Mouse (Mus musculus) heart, embryonic 11.5 days (tissue): ENCODE results near the gene Syt13. TPM values are rescaled to one million over a fixed set of nuclear protein-coding genes. Genes with fewer than 3 reads are reported as not detected.

Experiments used
- ATAC-seq: fragments of 200-750 bp; cut with Nextera tagmentation; replicated peaks from 2 replicates; pipeline ENCODE4 v1.8.0; 2017; ENCODE audit warnings: moderate library complexity; ENCODE audit not compliant: insufficient number of reproducible peaks, low FRiP score, low TSS enrichment
- H3K27ac ChIP-seq: fragments of 300-500 bp; sonication (generic); 2 replicates; pipeline ENCODE4 v1.5.1; 2014; ENCODE audit warnings: mild to moderate bottlenecking, low read depth, low read length
- H3K27me3 ChIP-seq: fragments of 300-500 bp; sonication (generic); 2 replicates; pipeline ENCODE4 v1.6.1; 2014; ENCODE audit warnings: mild to moderate bottlenecking, low read length, mixed read lengths; ENCODE audit not compliant: control insufficient read depth, insufficient read depth
- H3K36me3 ChIP-seq: fragments of 300-500 bp; sonication (generic); 2 replicates; pipeline ENCODE4 v1.6.1; 2014; ENCODE audit warnings: mild to moderate bottlenecking, low read length, moderate library complexity, mixed read lengths; ENCODE audit not compliant: control insufficient read depth, insufficient read depth
- H3K4me1 ChIP-seq: fragments of 300-500 bp; sonication (generic); 2 replicates; pipeline ENCODE4 v1.6.1; 2014; ENCODE audit warnings: low read length; ENCODE audit not compliant: control insufficient read depth, insufficient read depth
- H3K4me2 ChIP-seq: fragments of 300-500 bp; sonication (generic); 2 replicates; pipeline ENCODE4 v1.6.1; 2014; ENCODE audit warnings: mild to moderate bottlenecking, moderate library complexity
- H3K4me3 ChIP-seq: fragments of 300-500 bp; sonication (generic); 2 replicates; pipeline ENCODE4 v1.5.1; 2014; ENCODE audit warnings: low read depth, low read length
- H3K9ac ChIP-seq: fragments of 300-500 bp; sonication (generic); 2 replicates; pipeline ENCODE4 v1.6.1; 2014; ENCODE audit warnings: mild to moderate bottlenecking, low read depth, low read length, moderate library complexity
- H3K9me3 ChIP-seq: fragments of 300-500 bp; sonication (generic); replicated peaks from 2 replicates; pipeline ENCODE4 v1.6.1; 2016; ENCODE audit warnings: low read length; ENCODE audit not compliant: control insufficient read depth
- whole genome bisulfite sequencing: fragments of 180-500 bp; shearing (Covaris S2); extraction: QIAGEN DNeasy Blood & Tissue Kit; methylation state at CpG from one replicate; pipeline ENCODE4 v1.1.7; 2014; ENCODE audit not compliant: insufficient replicate concordance; 5-methylcytosine and 5-hydroxymethylcytosine counted together
- polyA plus RNA-seq: library from polyadenylated mRNA; unstranded; fragments of >200 nt; fragmentation: Nextera tagmentation; extraction: Ambion mirVana; gene quantifications from 2 replicates; pipeline ENCODE4 v1.2.1, GENCODE M21; 2014

Gene Syt13
- polyA plus RNA-seq, 1 experiment from 2014 or later: 0.52 TPM

DNA sequence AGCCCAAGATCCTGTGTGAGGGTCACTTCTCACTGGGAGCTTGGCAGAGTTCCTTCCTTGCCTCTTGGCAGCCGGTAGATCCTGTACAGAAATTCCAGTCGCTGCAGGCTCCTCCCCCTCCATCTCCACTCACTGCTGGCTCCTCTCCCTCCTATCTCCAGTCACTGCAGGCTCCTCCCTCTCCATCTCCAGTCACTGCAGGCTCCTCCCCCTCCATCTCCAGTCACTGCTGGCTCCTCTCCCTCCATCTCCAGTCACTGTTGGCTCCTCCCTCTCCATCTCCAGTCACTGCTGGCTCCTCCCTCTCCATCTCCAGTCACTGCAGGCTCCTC is 31.0 kb upstream of the Syt13 start:
- no peak for ATAC-seq
- H3K27me3 ChIP-seq: no peaks in the 10 kb centered on the region
- H3K9me3 ChIP-seq: no peaks in the 10 kb centered on the region
- H3K27ac ChIP-seq: no peak overlapping the region
- WGBS: 0% methylated on average over 2 of the region's 2 CpGs
- H3K36me3 ChIP-seq: no peaks in the 10 kb centered on the region
- no peak overlapping the region for H3K9ac ChIP-seq
- peaks cover 2% of the 10 kb centered on the region; the same call in 1 of the 2 replicates for H3K4me1 ChIP-seq
- peak overlapping the region; percentile 45; the same call in 1 of the 2 replicates for H3K4me2 ChIP-seq
- H3K4me3 ChIP-seq: no peak overlapping the region

GRCm38 (mm10) chr2:92884976-92885375 is 29.9 kb upstream of the Syt13 start:
- ATAC-seq: no peak
- no peak overlapping the region for H3K4me3 ChIP-seq
- no peaks in the 10 kb centered on the region for H3K27me3 ChIP-seq

DNA sequence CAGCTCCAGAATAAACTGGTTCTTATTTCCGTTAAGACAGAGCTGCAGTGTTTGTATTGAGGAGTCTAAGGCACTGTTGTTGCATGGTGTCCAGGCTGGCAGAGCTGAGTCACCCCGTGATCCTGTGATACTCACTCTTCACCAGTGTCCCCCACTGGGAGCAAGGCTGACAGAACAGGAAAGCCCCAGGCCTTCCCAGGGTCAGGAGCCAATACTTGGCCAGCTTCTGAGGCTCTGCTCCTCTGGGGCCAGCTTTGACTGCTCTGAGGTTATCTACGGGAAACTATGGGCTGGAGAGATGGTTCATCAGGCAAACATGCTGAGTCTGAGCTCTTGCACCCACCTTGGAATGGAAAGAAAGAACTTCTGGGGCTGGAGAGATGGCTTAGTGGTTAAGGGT is 28.0 kb upstream of the Syt13 start:
- H3K4me2 ChIP-seq: no peak overlapping the region
- H3K27me3 ChIP-seq: no peaks in the 10 kb centered on the region
- WGBS: 62% methylated on average over 3 of the region's 3 CpGs
- no peak overlapping the region for H3K27ac ChIP-seq
- H3K9ac ChIP-seq: no peak overlapping the region
- H3K36me3 ChIP-seq: no peaks in the 10 kb centered on the region
- no peaks in the 10 kb centered on the region for H3K9me3 ChIP-seq
- ATAC-seq: no peak
- no peak overlapping the region for H3K4me3 ChIP-seq
- peaks cover 2% of the 10 kb centered on the region; the same call in 1 of the 2 replicates for H3K4me1 ChIP-seq

More at GRCm38 (mm10) chr2:92884976-92885375, 29.9 kb upstream of the Syt13 start:
- no peaks in the 10 kb centered on the region for H3K36me3 ChIP-seq
- WGBS: 80% methylated on average over 6 of the region's 6 CpGs
- no peak overlapping the region for H3K9ac ChIP-seq
- peaks cover 2% of the 10 kb centered on the region; the same call in 1 of the 2 replicates for H3K4me1 ChIP-seq
- no peak overlapping the region for H3K4me2 ChIP-seq
- no peaks in the 10 kb centered on the region for H3K9me3 ChIP-seq
- H3K27ac ChIP-seq: no peak overlapping the region

GRCm38 (mm10) chr2:92892524-92892923 is 22.4 kb upstream of the Syt13 start:
- Histone ChIP-seq H3K27ac (no peak overlapping the region), H3K9ac (no peak overlapping the region), H3K9me3 (no peaks in the 10 kb centered on the region), H3K27me3 (no peaks in the 10 kb centered on the region), H3K4me3 (no peak overlapping the region), H3K36me3 (no peaks in the 10 kb centered on the region), H3K4me1 (no peaks in the 10 kb centered on the region), H3K4me2 (no peak overlapping the region)
- WGBS: 81% methylated on average over 4 of the region's 4 CpGs
- no peak for ATAC-seq

DNA sequence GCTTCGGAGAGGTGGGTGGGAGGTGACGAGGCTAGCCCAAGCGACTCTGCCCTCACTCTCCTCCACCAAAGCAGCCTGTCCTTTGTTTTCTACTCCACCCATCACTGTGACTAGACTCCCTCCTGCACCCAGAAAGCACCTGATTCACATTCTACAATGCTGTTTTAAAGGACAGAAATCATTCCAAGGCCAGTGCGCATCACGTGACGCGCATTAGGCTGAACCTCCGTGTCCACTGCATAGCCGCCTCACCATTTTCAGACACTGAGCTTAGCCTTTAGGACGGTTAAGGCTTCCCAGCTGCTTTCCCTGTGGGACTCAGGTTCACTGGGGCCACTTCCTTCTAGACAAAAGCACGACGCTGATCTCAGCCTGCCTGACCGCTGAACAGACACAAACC is 11.2 kb upstream of the Syt13 start:
- no peak for ATAC-seq
- peaks cover 7% of the 10 kb centered on the region; the same call in 1 of the 2 replicates for H3K27me3 ChIP-seq
- no peak overlapping the region for H3K4me3 ChIP-seq
- no peaks in the 10 kb centered on the region for H3K9me3 ChIP-seq
- H3K4me2 ChIP-seq: no peak overlapping the region
- H3K9ac ChIP-seq: no peak overlapping the region
- H3K36me3 ChIP-seq: no peaks in the 10 kb centered on the region
- no peak overlapping the region for H3K27ac ChIP-seq
- no peaks in the 10 kb centered on the region for H3K4me1 ChIP-seq
- WGBS: 69% methylated on average over 13 of the region's 13 CpGs

- no peaks in the 10 kb centered on the region for H3K4me1 ChIP-seq
- 25% methylated on average over 8 of the region's 8 CpGs for WGBS
- H3K27me3 ChIP-seq: peaks cover 7% of the 10 kb centered on the region; the same call in 1 of the 2 replicates
- H3K4me3 ChIP-seq: no peak overlapping the region
- H3K27ac ChIP-seq: no peak overlapping the region
- H3K9ac ChIP-seq: no peak overlapping the region
- no peak for ATAC-seq
- no peak overlapping the region for H3K4me2 ChIP-seq
- no peaks in the 10 kb centered on the region for H3K9me3 ChIP-seq
- no peaks in the 10 kb centered on the region for H3K36me3 ChIP-seq
Observed at GRCm38 (mm10) chr2:92904307-92904859, 10.5 kb upstream of the Syt13 start.

DNA sequence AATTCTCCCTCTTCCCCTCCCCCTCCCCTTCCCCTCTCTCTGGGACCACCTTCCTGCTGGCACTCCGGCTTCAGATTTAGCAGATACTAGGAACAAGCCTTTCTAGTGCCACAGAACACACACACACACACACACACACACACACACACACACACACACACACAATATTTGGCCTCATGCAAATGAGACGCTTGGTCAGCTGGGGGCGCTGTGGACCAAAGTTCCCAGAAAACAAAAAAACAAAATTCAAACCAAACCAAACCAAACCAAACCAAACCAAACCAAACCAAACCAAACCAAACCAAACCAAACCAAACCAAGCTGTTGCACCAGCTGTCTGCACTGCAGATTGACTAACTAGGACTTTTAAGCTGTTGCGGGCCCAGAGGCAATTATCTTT is 4.5 kb upstream of the Syt13 start:
- H3K27ac ChIP-seq: no peak overlapping the region
- WGBS: 64% methylated on average over 4 of the region's 4 CpGs
- no peak overlapping the region for H3K4me2 ChIP-seq
- H3K9ac ChIP-seq: no peak overlapping the region
- H3K36me3 ChIP-seq: no peaks in the 10 kb centered on the region
- H3K27me3 ChIP-seq: peaks cover 30% of the 10 kb centered on the region
- H3K4me3 ChIP-seq: no peak overlapping the region
- ATAC-seq: no peak
- H3K9me3 ChIP-seq: no peaks in the 10 kb centered on the region
- peaks cover 4% of the 10 kb centered on the region for H3K4me1 ChIP-seq

DNA sequence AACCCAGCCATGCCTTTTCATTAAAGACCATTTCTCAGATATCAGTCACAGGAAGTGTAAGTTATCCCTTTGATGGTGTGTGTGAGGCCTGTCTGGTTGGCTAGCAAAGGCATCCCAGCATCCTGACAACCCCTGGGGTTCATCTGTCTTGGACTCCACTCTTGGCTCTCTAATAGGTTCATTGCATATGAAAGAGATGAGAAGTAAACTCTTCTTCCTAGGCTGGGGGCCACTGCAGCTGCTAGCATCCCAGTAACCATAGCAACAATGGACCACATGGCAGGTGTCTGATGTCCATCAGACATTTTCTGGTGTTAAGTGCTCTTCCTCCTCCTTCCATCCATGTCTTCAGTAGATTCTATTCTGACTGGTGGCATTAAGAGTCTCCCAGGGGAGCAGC is 2.6 kb upstream of the Syt13 start:
- Histone ChIP-seq H3K4me1 (peaks cover 4% of the 10 kb centered on the region), H3K9ac (no peak overlapping the region), H3K27ac (no peak overlapping the region), H3K36me3 (no peaks in the 10 kb centered on the region), H3K9me3 (no peaks in the 10 kb centered on the region), H3K4me2 (no peak overlapping the region), H3K4me3 (no peak overlapping the region), H3K27me3 (peaks cover 42% of the 10 kb centered on the region)
- no peak for ATAC-seq

GRCm38 (mm10) chr2:92913295-92913694 is 1.6 kb upstream of the Syt13 start:
- no peak overlapping the region for H3K4me2 ChIP-seq
- H3K9ac ChIP-seq: no peak overlapping the region
- 16% methylated on average over 9 of the region's 9 CpGs for WGBS
- H3K27ac ChIP-seq: no peak overlapping the region
- no peaks in the 10 kb centered on the region for H3K9me3 ChIP-seq
- no peaks in the 10 kb centered on the region for H3K36me3 ChIP-seq
- no peak for ATAC-seq
- peaks cover 45% of the 10 kb centered on the region for H3K27me3 ChIP-seq
- peaks cover 4% of the 10 kb centered on the region for H3K4me1 ChIP-seq
- no peak overlapping the region for H3K4me3 ChIP-seq
